Mouse (Mus musculus) right cerebral cortex, postnatal 4 days (tissue): ENCODE results near the gene Zscan4-ps2.
"Not testable (repeated sequence)": the region's sequence is repeated elsewhere in the genome, so short reads cannot be mapped to it uniquely, and the experiment has no call there.

ENCODE experiments used
- DNase-seq: peaks from one replicate; pipeline ENCODE4 v3.0.0-alpha.2; 2022

Zscan4-ps2 gene

DNA sequence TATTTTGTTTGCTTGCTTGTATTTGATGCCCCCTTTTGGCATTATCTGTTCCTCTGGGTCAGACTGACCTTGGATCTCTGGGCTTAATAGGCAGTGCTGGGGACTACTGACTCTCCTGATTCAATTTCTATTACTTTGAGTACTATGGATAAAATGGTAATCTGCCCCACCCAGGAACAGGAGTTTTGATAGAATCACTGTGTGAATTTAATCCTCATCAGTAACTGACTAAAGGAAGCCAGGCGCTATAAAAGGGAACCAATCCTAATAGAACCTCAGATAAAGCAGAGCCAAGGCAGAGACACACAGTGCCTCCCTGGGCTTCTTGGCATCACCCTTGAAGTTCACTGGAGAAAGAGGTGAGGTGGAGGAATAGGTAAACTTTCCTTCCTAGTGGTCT, at the start of gene Zscan4-ps2:
Gene Zscan4-ps2, plus strand, starts transcription at position 301 of the 400 bp plus-strand sequence.
- not testable (repeated sequence) for DNase-seq
